Comparison of ENCODE assay signal across 8 mouse cellular contexts in the genomic region with DNA sequence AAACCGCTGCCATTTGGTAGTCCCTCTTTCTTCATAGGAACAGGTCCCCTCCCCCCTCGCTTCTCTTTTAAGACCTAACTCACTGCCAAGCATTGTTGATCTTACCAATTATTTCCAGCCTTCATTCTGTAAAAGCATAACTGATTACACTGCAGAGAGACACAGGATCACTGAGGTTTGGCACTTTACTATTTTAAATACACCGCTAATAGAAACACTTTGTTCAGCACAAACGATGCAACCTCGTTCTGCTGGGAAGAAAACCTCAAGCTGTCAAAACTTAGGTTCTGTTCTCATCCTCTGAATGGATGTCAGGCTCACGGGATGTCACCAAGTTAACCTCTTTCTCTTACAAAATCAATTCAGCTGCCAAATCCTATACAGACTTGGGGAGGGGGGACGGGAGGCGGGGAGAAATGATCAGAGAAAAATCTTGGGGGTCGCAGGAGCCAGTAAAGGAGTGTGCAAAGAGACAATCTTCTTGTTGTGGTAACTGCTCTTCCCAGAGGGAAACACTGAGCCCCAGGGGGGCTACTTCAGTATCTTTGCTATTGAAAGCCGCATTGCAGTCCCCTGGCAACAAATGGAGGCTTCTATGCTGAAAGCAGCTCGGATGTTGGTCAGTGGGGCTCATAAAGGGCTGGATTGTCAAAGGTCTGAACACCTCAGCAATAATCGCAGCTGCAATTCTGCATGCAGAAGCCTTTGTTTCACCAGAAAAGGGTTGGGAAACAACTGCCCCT. TPM values are rescaled to one million over a fixed set of nuclear protein-coding genes. Genes with fewer than 3 reads are reported as not detected.
A peak's percentile ranks its signal among the peaks of the same experiment; 100 is the strongest.
DNase-seq lines count a peak whose midpoint lies in the region; ATAC-seq lines count a peak whose summit lies in the region.

No protein-coding gene starts in this region.

- peak overlapping the region; percentile 21 for H3K4me3 ChIP-seq in heart, embryonic 11.5 days (ENCODE audit: low read depth, low read length)
- H3K4me3 ChIP-seq in forebrain, embryonic 12.5 days (replicated peaks), result peak overlapping the region; percentile 33
- H3K4me3 ChIP-seq in midbrain, embryonic 10.5 days, result peak overlapping the region; percentile 47

- H3K4me2 ChIP-seq in heart, embryonic 11.5 days, result peak overlapping the region; percentile 62
- peak overlapping the region; percentile 61 for H3K4me2 ChIP-seq in forebrain, embryonic 12.5 days

- no peaks in the 10 kb centered on the region for H3K4me1 ChIP-seq in heart, embryonic 11.5 days (ENCODE audit: control insufficient read depth, insufficient read depth, low read length)
- peaks cover 21% of the 10 kb centered on the region for H3K4me1 ChIP-seq in forebrain, embryonic 12.5 days
- peaks cover 30% of the 10 kb centered on the region for H3K4me1 ChIP-seq in midbrain, embryonic 10.5 days

- ATAC-seq in heart, embryonic 11.5 days (replicated peaks; ENCODE audit: insufficient number of reproducible peaks, low FRiP score, low TSS enrichment), result no peak
- peak; percentile 88 for ATAC-seq in forebrain, embryonic 12.5 days (ENCODE audit: low FRiP score)

- H3K9ac ChIP-seq in heart, embryonic 11.5 days (ENCODE audit: low read depth, low read length), result peak overlapping the region; percentile 8
- H3K9ac ChIP-seq in forebrain, embryonic 12.5 days, result peak overlapping the region; percentile 44

- H3K9me3 ChIP-seq in heart, embryonic 11.5 days (replicated peaks; ENCODE audit: control insufficient read depth, low read length), result no peaks in the 10 kb centered on the region
- no peaks in the 10 kb centered on the region for H3K9me3 ChIP-seq in forebrain, embryonic 12.5 days
- H3K9me3 ChIP-seq in midbrain, embryonic 10.5 days (replicated peaks), result no peaks in the 10 kb centered on the region

- DNase-seq in heart, postnatal 4 days, result no peak
- peak; percentile 67 for DNase-seq in R1 (ENCODE audit: low read depth, low spot score)
- peak; percentile 83 for DNase-seq in midbrain, embryonic 10.5 days (ENCODE audit: low spot score)
- DNase-seq in thymus, postnatal 10 days (ENCODE audit: low spot score in 2 of 2), result no peak
- DNase-seq in adrenal gland, adult 18-20 months (ENCODE audit: low spot score in 2 of 2), result no peak
- DNase-seq in kidney, adult 11 months, result no peak

- H3K27ac ChIP-seq in heart, embryonic 11.5 days (ENCODE audit: low read depth, low read length), result no peak overlapping the region
- peak overlapping the region; percentile 83 for H3K27ac ChIP-seq in forebrain, embryonic 12.5 days
- peak overlapping the region; percentile 84 for H3K27ac ChIP-seq in midbrain, embryonic 10.5 days (replicated peaks)

- no peaks in the 10 kb centered on the region for H3K27me3 ChIP-seq in heart, embryonic 11.5 days (ENCODE audit: control insufficient read depth, insufficient read depth, low read length)
- H3K27me3 ChIP-seq in forebrain, embryonic 12.5 days, result no peaks in the 10 kb centered on the region
- H3K27me3 ChIP-seq in midbrain, embryonic 10.5 days (ENCODE audit: low read depth, poor library complexity, severe bottlenecking), result no peaks in the 10 kb centered on the region

- 10% methylated on average over 12 of the region's 12 CpGs for WGBS in heart, embryonic 11.5 days (ENCODE audit: insufficient replicate concordance)
- 1% methylated on average over 12 of the region's 12 CpGs for WGBS in forebrain, embryonic 12.5 days
- 3% methylated on average over 12 of the region's 12 CpGs for WGBS in midbrain, embryonic 10.5 days

- H3K36me3 ChIP-seq in heart, embryonic 11.5 days (ENCODE audit: control insufficient read depth, insufficient read depth, low read length), result no peaks in the 10 kb centered on the region
- no peaks in the 10 kb centered on the region for H3K36me3 ChIP-seq in forebrain, embryonic 12.5 days (replicated peaks)
- no peaks in the 10 kb centered on the region for H3K36me3 ChIP-seq in midbrain, embryonic 10.5 days

RNA-seq across cellular contexts. Expression of gene Zmynd11, which starts 30.9 kb away (rescaled TPM):
- 115 and 123 TPM in 2 replicates for polyA plus RNA-seq in heart, embryonic 11.5 days (2014; fragmentation: Nextera tagmentation; extraction: Ambion mirVana)
- 100 to 1,000 TPM; 152 to 155 TPM for total RNA-seq in heart, postnatal 4 days (2021)
- 166 and 169 TPM in 2 replicates for polyA plus RNA-seq in forebrain, embryonic 12.5 days (2016; fragmentation: Nextera tagmentation; extraction: Ambion mirVana)
- polyA plus RNA-seq in midbrain, embryonic 10.5 days (2016; fragmentation: Nextera tagmentation; extraction: Ambion mirVana), result 104 and 111 TPM in 2 replicates
- total RNA-seq in adrenal gland, adult 18-20 months (2021), result 100 to 1,000 TPM; 137 to 162 TPM

Comparison
In these comparisons a context has a peak if more than half of its experiments do, and no peak if none do; other contexts are left out.
1. DNase-seq: peak in R1 (single experiment) and midbrain, embryonic 10.5 days (single experiment); none in heart, postnatal 4 days (single experiment), thymus, postnatal 10 days (0 of 2), adrenal gland, adult 18-20 months (0 of 2) and kidney, adult 11 months (single experiment).
2. Peak in every context shown above with its lines, with median percentiles within 50 percentile points of each other: H3K4me3 ChIP-seq.